Comparison of ENCODE assay signal across 8 mouse cellular contexts in the genomic region with DNA sequence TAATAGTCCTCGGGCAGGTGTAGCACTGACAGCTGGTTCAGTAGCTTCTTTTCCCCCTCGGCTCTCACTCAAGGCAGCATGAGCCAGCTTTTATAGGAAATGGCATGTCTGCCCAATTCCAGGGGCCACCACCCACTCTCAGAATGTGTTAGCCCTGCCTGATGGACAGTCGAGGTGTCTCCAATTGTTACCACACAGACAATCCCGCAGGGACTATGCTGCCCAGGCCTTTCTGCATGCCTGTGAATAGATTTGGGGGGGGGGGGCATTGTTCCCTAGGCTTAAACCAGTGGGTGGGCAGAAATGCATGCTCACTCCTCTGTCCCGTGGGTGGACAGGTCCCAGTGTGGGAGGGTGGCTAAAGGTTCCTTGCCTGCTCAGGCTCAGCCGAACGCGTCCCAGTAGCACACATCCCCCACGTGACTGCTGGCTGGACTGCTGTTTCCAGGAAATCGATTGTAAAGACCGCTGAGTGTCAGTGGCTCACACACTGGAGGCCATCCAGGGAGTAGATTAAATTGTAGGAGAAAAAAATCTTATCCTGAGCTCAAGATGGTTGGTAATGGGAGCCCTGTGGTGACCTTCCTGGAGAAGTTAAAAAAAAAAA. TPM values are rescaled to one million over a fixed set of nuclear protein-coding genes. Genes with fewer than 3 reads are reported as not detected.
DNase-seq lines count a peak whose midpoint lies in the region; ATAC-seq and TF ChIP-seq lines count a peak whose summit lies in the region.

No protein-coding gene starts in this region.

- TF ChIP-seq CTCF in gastrocnemius, adult 2 months (IDR thresholded peaks at IDR 0.05): no peak
- TF ChIP-seq CTCF in kidney, adult 2 months (conservative IDR thresholded peaks at IDR 0.05; ENCODE audit: insufficient read depth, insufficient read length, low read depth, low read length): no peak

- WGBS in forebrain, embryonic 12.5 days: 20% methylated on average over 11 of the region's 11 CpGs
- WGBS in kidney, adult 2 months: 21% methylated on average over 11 of the region's 11 CpGs
- 11% methylated on average over 11 of the region's 11 CpGs for WGBS in lung, embryonic 16.5 days

- no peaks in the 10 kb centered on the region for H3K36me3 ChIP-seq in forebrain, embryonic 12.5 days (replicated peaks)
- H3K36me3 ChIP-seq in kidney, adult 2 months (ENCODE audit: control insufficient read depth, insufficient read depth, low read length): no peaks in the 10 kb centered on the region
- no peaks in the 10 kb centered on the region for H3K36me3 ChIP-seq in lung, embryonic 16.5 days (ENCODE audit: control insufficient read depth, insufficient read depth, low read length)

- no peak for TF ChIP-seq POLR2A in kidney, adult 2 months (IDR thresholded peaks at IDR 0.05; ENCODE audit: low read depth, low read length)

- peak overlapping the region; percentile 75 for H3K27ac ChIP-seq in gastrocnemius, adult 2 months
- peak overlapping the region; percentile 78 for H3K27ac ChIP-seq in forebrain, embryonic 12.5 days
- peak overlapping the region; percentile 94 for H3K27ac ChIP-seq in kidney, adult 2 months (ENCODE audit: insufficient read depth, low read depth, low read length)
- peak overlapping the region; percentile 90 for H3K27ac ChIP-seq in lung, embryonic 16.5 days (ENCODE audit: low read length)

- DNase-seq in gastrocnemius, adult 2 months: peak; percentile 59
- no peak for DNase-seq in gastrocnemius, postnatal 36 days
- DNase-seq in kidney, adult 2 months: peak; percentile 85
- no peak for DNase-seq in ovary, adult 18-20 months (ENCODE audit: low spot score)
- no peak for DNase-seq in thymus, postnatal 36 days
- no peak for DNase-seq in spleen, postnatal 10 days (ENCODE audit: low spot score in 2 of 2)

- no peak overlapping the region for H3K4me3 ChIP-seq in gastrocnemius, adult 2 months
- no peak overlapping the region for H3K4me3 ChIP-seq in forebrain, embryonic 12.5 days (replicated peaks)
- H3K4me3 ChIP-seq in kidney, adult 2 months (ENCODE audit: insufficient read depth, low read depth, low read length): no peak overlapping the region
- no peak overlapping the region for H3K4me3 ChIP-seq in lung, embryonic 16.5 days (ENCODE audit: low read length)

- H3K9ac ChIP-seq in forebrain, embryonic 12.5 days: peak overlapping the region; percentile 18; the same call in 1 of the 2 replicates
- peak overlapping the region; percentile 50 for H3K9ac ChIP-seq in lung, embryonic 16.5 days (ENCODE audit: low read length)

- H3K4me1 ChIP-seq in forebrain, embryonic 12.5 days: peaks cover 52% of the 10 kb centered on the region
- peaks cover 15% of the 10 kb centered on the region for H3K4me1 ChIP-seq in kidney, adult 2 months (ENCODE audit: control insufficient read depth, insufficient read depth, low read length)
- H3K4me1 ChIP-seq in lung, embryonic 16.5 days (replicated peaks; ENCODE audit: control insufficient read depth, insufficient read depth, low read length): peaks cover 22% of the 10 kb centered on the region

- H3K9me3 ChIP-seq in forebrain, embryonic 12.5 days: no peaks in the 10 kb centered on the region
- H3K9me3 ChIP-seq in lung, embryonic 16.5 days (ENCODE audit: control insufficient read depth, low read length): no peaks in the 10 kb centered on the region

- H3K27me3 ChIP-seq in forebrain, embryonic 12.5 days: peaks cover 10% of the 10 kb centered on the region; the same call in 1 of the 2 replicates
- H3K27me3 ChIP-seq in kidney, adult 2 months (replicated peaks; ENCODE audit: control insufficient read depth, insufficient read depth, low read length): no peaks in the 10 kb centered on the region
- H3K27me3 ChIP-seq in lung, embryonic 16.5 days (ENCODE audit: control insufficient read depth, insufficient read depth, low read depth, low read length): no peaks in the 10 kb centered on the region

- H3K4me2 ChIP-seq in forebrain, embryonic 12.5 days: 0 out of 2 replicates have a peak overlapping the region, but pooled peaks have one; percentile 13
- peak overlapping the region; percentile 20; the same call in 1 of the 2 replicates for H3K4me2 ChIP-seq in lung, embryonic 16.5 days (ENCODE audit: low read depth, low read length)

- intact Hi-C loops in gastrocnemius, adult 2 months (cut with DNase I): no loop called here
- intact Hi-C loops in gastrocnemius, postnatal 36 days (cut with DNase I): no loop called here

- ATAC-seq in forebrain, embryonic 12.5 days (ENCODE audit: low FRiP score): peak; percentile 67
- ATAC-seq in lung, embryonic 16.5 days (ENCODE audit: low read depth): peak; percentile 56

RNA-seq across cellular contexts. Expression of a gene that starts 28.4 kb away (rescaled TPM):
- total RNA-seq in gastrocnemius, adult 2 months (2021): 10 to 100 TPM; 32.2 to 33.8 TPM
- 10 to 100 TPM; 26.3 to 30.3 TPM for total RNA-seq in gastrocnemius, postnatal 36 days (2021)
- polyA plus RNA-seq in forebrain, embryonic 12.5 days (2016; fragmentation: Nextera tagmentation; extraction: Ambion mirVana): 49.5 and 51.4 TPM in 2 replicates
- polyA plus RNA-seq in kidney, adult 2 months (2012; rRNA removed): 28.8 and 34.2 TPM in 2 replicates
- 18.9 and 20.2 TPM in 2 replicates for polyA plus RNA-seq in lung, embryonic 16.5 days (2015; fragmentation: Nextera tagmentation; extraction: Ambion mirVana)

RNA-seq across cellular contexts. Expression of a gene that starts 33.9 kb away (rescaled TPM):
- 10 to 100 TPM; 21.5 to 28.2 TPM for total RNA-seq in gastrocnemius, adult 2 months (2021)
- 10 to 100 TPM; 18.6 to 23.7 TPM for total RNA-seq in gastrocnemius, postnatal 36 days (2021)
- polyA plus RNA-seq in forebrain, embryonic 12.5 days (2016; fragmentation: Nextera tagmentation; extraction: Ambion mirVana): 74.8 and 81.9 TPM in 2 replicates
- 22.0 and 27.8 TPM in 2 replicates for polyA plus RNA-seq in kidney, adult 2 months (2012; rRNA removed)
- polyA plus RNA-seq in lung, embryonic 16.5 days (2015; fragmentation: Nextera tagmentation; extraction: Ambion mirVana): 28.8 and 34.2 TPM in 2 replicates

Comparison
In these comparisons a context has a peak if more than half of its experiments do, and no peak if none do; other contexts are left out.
1. DNase-seq: peak in gastrocnemius, adult 2 months (single experiment) and kidney, adult 2 months (single experiment); none in gastrocnemius, postnatal 36 days (0 of 2), ovary, adult 18-20 months (single experiment), thymus, postnatal 36 days (0 of 2) and spleen, postnatal 10 days (0 of 2).
2. Peak in every context shown above with its lines, with median percentiles within 50 percentile points of each other: H3K27ac ChIP-seq.